Mouse (Mus musculus): ENCODE measurements around the gene Steap4. TPM values are rescaled to one million over a fixed set of nuclear protein-coding genes. Genes with fewer than 3 reads are reported as not detected.

Steap4 gene
- polyA plus RNA-seq (2012; rRNA removed): 8.1 and 11.4 TPM in 2 replicates

- DNase-seq: no peak
Observed at GRCm38 (mm10) chr5:7960176-7960575, at the start of gene Steap4. Gene Steap4, plus strand, starts transcription at chr5:7960457.

GRCm38 (mm10) chr5:7911975-7912374, 48.3 kb upstream of the Steap4 start:
- WGBS: 76% methylated on average over 3 of the region's 3 CpGs
- Histone ChIP-seq H3K4me1 (replicated peaks; ENCODE audit: control insufficient read depth, insufficient read depth, low read length) (no peaks in the 10 kb centered on the region), H3K27me3 (ENCODE audit: control insufficient read depth, insufficient read depth, low read length) (no peaks in the 10 kb centered on the region), H3K27ac (ENCODE audit: control insufficient read depth, insufficient read depth, low read length) (no peak overlapping the region), H3K4me3 (ENCODE audit: control insufficient read depth, insufficient read depth, low read length) (no peak overlapping the region), H3K36me3 (ENCODE audit: control insufficient read depth, insufficient read depth, low read length) (no peaks in the 10 kb centered on the region)
- no peak for TF ChIP-seq POLR2A (IDR thresholded peaks at IDR 0.05; ENCODE audit: control insufficient read depth, extremely low read depth, insufficient read depth, low read length, poor library complexity)
- no peak for TF ChIP-seq CTCF (IDR thresholded peaks at IDR 0.05; ENCODE audit: borderline replicate concordance, control insufficient read depth, extremely low read depth, insufficient read depth, low read length, poor library complexity)
- no peak for DNase-seq

More at GRCm38 (mm10) chr5:7960176-7960575, at the start of gene Steap4:
- no peak within 1 kb of the TSS for H3K27ac ChIP-seq (ENCODE audit: control insufficient read depth, insufficient read depth, low read length)
- H3K4me3 ChIP-seq (ENCODE audit: control insufficient read depth, insufficient read depth, low read length): no peak within 1 kb of the TSS
- no peaks in the 10 kb centered on the region for H3K36me3 ChIP-seq (ENCODE audit: control insufficient read depth, insufficient read depth, low read length)
- no peaks in the 10 kb centered on the region for H3K27me3 ChIP-seq (ENCODE audit: control insufficient read depth, insufficient read depth, low read length)
- no peaks in the 10 kb centered on the region for H3K4me1 ChIP-seq (replicated peaks; ENCODE audit: control insufficient read depth, insufficient read depth, low read length)
- TF ChIP-seq POLR2A (IDR thresholded peaks at IDR 0.05; ENCODE audit: control insufficient read depth, extremely low read depth, insufficient read depth, low read length, poor library complexity) (no peak), CTCF (IDR thresholded peaks at IDR 0.05; ENCODE audit: borderline replicate concordance, control insufficient read depth, extremely low read depth, insufficient read depth, low read length, poor library complexity) (no peak)
- 20% methylated on average over 20 of the region's 20 CpGs for WGBS

- DNase-seq: no peak
- Histone ChIP-seq H3K36me3 (ENCODE audit: control insufficient read depth, insufficient read depth, low read length) (no peaks in the 10 kb centered on the region), H3K4me1 (replicated peaks; ENCODE audit: control insufficient read depth, insufficient read depth, low read length) (no peaks in the 10 kb centered on the region), H3K27me3 (ENCODE audit: control insufficient read depth, insufficient read depth, low read length) (no peaks in the 10 kb centered on the region), H3K27ac (ENCODE audit: control insufficient read depth, insufficient read depth, low read length) (no peak overlapping the region), H3K4me3 (ENCODE audit: control insufficient read depth, insufficient read depth, low read length) (no peak overlapping the region)
- 86% methylated on average over 11 of the region's 11 CpGs for WGBS
- TF ChIP-seq POLR2A (IDR thresholded peaks at IDR 0.05; ENCODE audit: control insufficient read depth, extremely low read depth, insufficient read depth, low read length, poor library complexity) (no peak), CTCF (IDR thresholded peaks at IDR 0.05; ENCODE audit: borderline replicate concordance, control insufficient read depth, extremely low read depth, insufficient read depth, low read length, poor library complexity) (no peak)
Observed at GRCm38 (mm10) chr5:7917501-7918295, 42.6 kb upstream of the Steap4 start.

- no peak for TF ChIP-seq CTCF (IDR thresholded peaks at IDR 0.05; ENCODE audit: borderline replicate concordance, control insufficient read depth, extremely low read depth, insufficient read depth, low read length, poor library complexity)
- no peak for TF ChIP-seq POLR2A (IDR thresholded peaks at IDR 0.05; ENCODE audit: control insufficient read depth, extremely low read depth, insufficient read depth, low read length, poor library complexity)
- Histone ChIP-seq H3K36me3 (ENCODE audit: control insufficient read depth, insufficient read depth, low read length) (no peaks in the 10 kb centered on the region), H3K4me1 (replicated peaks; ENCODE audit: control insufficient read depth, insufficient read depth, low read length) (no peaks in the 10 kb centered on the region), H3K27ac (ENCODE audit: control insufficient read depth, insufficient read depth, low read length) (no peak overlapping the region), H3K4me3 (ENCODE audit: control insufficient read depth, insufficient read depth, low read length) (no peak overlapping the region), H3K27me3 (ENCODE audit: control insufficient read depth, insufficient read depth, low read length) (no peaks in the 10 kb centered on the region)
- 87% methylated on average over 5 of the region's 5 CpGs for WGBS
- no peak for DNase-seq
Observed at GRCm38 (mm10) chr5:7918296-7918579, 42.0 kb upstream of the Steap4 start.

- no peaks in the 10 kb centered on the region for H3K27me3 ChIP-seq (ENCODE audit: control insufficient read depth, insufficient read depth, low read length)
- no peak for TF ChIP-seq POLR2A (IDR thresholded peaks at IDR 0.05; ENCODE audit: control insufficient read depth, extremely low read depth, insufficient read depth, low read length, poor library complexity)
- DNase-seq: no peak
- no peak overlapping the region for H3K4me3 ChIP-seq (ENCODE audit: control insufficient read depth, insufficient read depth, low read length)
- H3K36me3 ChIP-seq (ENCODE audit: control insufficient read depth, insufficient read depth, low read length): no peaks in the 10 kb centered on the region
- WGBS: 87% methylated on average over 2 of the region's 2 CpGs
- H3K4me1 ChIP-seq (replicated peaks; ENCODE audit: control insufficient read depth, insufficient read depth, low read length): no peaks in the 10 kb centered on the region
- H3K27ac ChIP-seq (ENCODE audit: control insufficient read depth, insufficient read depth, low read length): no peak overlapping the region
Observed at GRCm38 (mm10) chr5:7919681-7920080, 40.6 kb upstream of the Steap4 start.

GRCm38 (mm10) chr5:7922751-7923150, 37.5 kb upstream of the Steap4 start:
- H3K27ac ChIP-seq (ENCODE audit: control insufficient read depth, insufficient read depth, low read length): no peak overlapping the region
- no peak for TF ChIP-seq POLR2A (IDR thresholded peaks at IDR 0.05; ENCODE audit: control insufficient read depth, extremely low read depth, insufficient read depth, low read length, poor library complexity)
- no peak for TF ChIP-seq CTCF (IDR thresholded peaks at IDR 0.05; ENCODE audit: borderline replicate concordance, control insufficient read depth, extremely low read depth, insufficient read depth, low read length, poor library complexity)

GRCm38 (mm10) chr5:7923666-7924065, 36.6 kb upstream of the Steap4 start:
- 92% methylated on average over 3 of the region's 3 CpGs for whole genome bisulfite sequencing
- H3K4me3 ChIP-seq (ENCODE audit: control insufficient read depth, insufficient read depth, low read length): no peak overlapping the region
- no peaks in the 10 kb centered on the region for H3K27me3 ChIP-seq (ENCODE audit: control insufficient read depth, insufficient read depth, low read length)
- no peaks in the 10 kb centered on the region for H3K4me1 ChIP-seq (replicated peaks; ENCODE audit: control insufficient read depth, insufficient read depth, low read length)
- no peak for DNase-seq
- H3K36me3 ChIP-seq (ENCODE audit: control insufficient read depth, insufficient read depth, low read length): no peaks in the 10 kb centered on the region
- no peak overlapping the region for H3K27ac ChIP-seq (ENCODE audit: control insufficient read depth, insufficient read depth, low read length)
- TF ChIP-seq CTCF (IDR thresholded peaks at IDR 0.05; ENCODE audit: borderline replicate concordance, control insufficient read depth, extremely low read depth, insufficient read depth, low read length, poor library complexity): no peak
- no peak for TF ChIP-seq POLR2A (IDR thresholded peaks at IDR 0.05; ENCODE audit: control insufficient read depth, extremely low read depth, insufficient read depth, low read length, poor library complexity)

More at GRCm38 (mm10) chr5:7922751-7923150, 37.5 kb upstream of the Steap4 start:
- no peak for DNase-seq
- Histone ChIP-seq H3K4me1 (replicated peaks; ENCODE audit: control insufficient read depth, insufficient read depth, low read length) (no peaks in the 10 kb centered on the region), H3K27me3 (ENCODE audit: control insufficient read depth, insufficient read depth, low read length) (no peaks in the 10 kb centered on the region), H3K36me3 (ENCODE audit: control insufficient read depth, insufficient read depth, low read length) (no peaks in the 10 kb centered on the region), H3K4me3 (ENCODE audit: control insufficient read depth, insufficient read depth, low read length) (no peak overlapping the region)
- WGBS: 88% methylated on average over 1 of the region's 1 CpGs

Data from thymus, adult 2 months (tissue).